Mouse (Mus musculus) liver (tissue): ENCODE results near the gene Vmn2r-ps159.
"Not testable (repeated sequence)": the region's sequence is repeated elsewhere in the genome, so short reads cannot be mapped to it uniquely, and the experiment has no call there.

Experiments
- DNase-seq: peaks from one replicate; pipeline ENCODE4 v3.0.0-alpha.2; 2020; ENCODE audit warnings: mixed read lengths

Gene Vmn2r-ps159

DNA sequence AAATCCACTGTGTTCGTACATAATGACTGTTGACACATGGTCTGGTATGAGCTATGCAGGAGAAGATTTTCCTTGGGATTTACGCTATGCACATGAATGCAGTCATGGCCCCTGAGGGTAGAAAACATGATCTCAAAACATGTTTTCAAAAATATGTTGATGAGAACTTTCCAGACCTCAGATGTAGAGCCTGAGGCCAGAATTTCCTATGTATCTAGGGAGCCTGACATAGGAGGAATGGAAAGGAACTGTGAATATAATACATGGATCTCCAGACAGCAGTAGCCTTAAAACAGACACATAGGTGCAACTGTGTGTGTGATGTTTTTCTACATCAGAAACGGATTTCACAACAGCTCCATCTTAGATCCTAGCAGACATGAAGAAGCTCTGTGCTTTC lies at the start of gene Vmn2r-ps159:
Gene Vmn2r-ps159, plus strand, starts transcription at position 301 of the 400 bp plus-strand sequence.
- not testable (repeated sequence) for DNase-seq

GRCm38 (mm10) chr4:156341601-156342504 lies 10.9 kb downstream of the Vmn2r-ps159 start:
- not testable (repeated sequence) for DNase-seq

DNA sequence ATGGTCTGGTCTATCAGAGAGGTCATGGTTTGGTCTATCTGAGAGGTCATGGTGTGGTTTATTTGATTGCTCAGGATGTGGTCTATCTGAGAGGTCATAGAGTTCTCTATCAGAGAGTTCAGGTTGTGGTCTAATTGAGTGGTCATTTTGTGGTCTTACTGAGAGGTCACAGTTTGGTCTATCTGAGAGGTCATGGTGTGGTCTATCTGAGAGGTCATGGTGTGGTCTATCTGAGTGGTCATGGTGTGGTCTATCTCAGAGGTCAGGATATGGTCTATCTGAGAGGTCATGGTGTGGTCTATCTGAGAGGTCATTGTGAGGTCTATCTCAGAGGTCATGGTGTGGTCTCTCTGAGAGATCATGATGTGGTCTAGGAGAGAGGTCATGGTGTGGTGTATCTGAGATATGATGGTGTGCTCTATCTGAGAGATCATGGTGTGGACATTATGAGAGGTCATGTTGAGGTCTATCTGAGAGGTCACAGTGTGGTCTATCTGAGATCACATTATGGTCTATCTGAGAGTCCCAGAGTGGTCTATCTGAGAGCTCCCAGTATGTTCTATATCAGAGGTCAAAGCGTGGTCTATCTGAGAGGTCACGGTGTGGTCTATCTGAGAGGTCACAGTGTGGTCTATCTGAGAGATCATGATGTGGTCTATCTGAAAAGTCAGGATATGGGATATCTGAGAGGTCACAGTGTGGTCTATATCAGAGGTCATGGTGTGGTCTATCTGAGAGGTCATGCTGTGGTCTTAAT lies 11.8 kb downstream of the Vmn2r-ps159 start:
- DNase-seq = peak; percentile 33

DNA sequence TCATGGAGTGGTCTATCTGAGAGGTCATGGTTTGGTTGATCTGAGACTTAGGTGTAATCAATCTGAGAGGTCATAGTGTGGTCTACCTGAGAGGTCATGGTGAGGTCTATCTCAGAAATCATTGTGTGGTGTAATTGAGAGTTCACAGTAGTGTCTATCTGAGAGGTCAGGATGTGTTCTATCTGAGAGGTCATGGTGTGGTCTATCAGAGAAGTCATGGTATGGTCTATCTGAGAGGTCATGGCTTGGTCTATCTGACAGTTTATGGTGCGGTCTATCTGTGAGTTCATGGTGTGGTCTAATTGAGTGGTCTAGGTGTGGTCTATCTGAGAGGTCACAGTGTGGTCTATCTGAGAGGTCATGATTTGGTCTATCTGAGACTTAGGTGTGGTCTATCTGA lies 12.4 kb downstream of the Vmn2r-ps159 start:
- DNase-seq = no peak

DNA sequence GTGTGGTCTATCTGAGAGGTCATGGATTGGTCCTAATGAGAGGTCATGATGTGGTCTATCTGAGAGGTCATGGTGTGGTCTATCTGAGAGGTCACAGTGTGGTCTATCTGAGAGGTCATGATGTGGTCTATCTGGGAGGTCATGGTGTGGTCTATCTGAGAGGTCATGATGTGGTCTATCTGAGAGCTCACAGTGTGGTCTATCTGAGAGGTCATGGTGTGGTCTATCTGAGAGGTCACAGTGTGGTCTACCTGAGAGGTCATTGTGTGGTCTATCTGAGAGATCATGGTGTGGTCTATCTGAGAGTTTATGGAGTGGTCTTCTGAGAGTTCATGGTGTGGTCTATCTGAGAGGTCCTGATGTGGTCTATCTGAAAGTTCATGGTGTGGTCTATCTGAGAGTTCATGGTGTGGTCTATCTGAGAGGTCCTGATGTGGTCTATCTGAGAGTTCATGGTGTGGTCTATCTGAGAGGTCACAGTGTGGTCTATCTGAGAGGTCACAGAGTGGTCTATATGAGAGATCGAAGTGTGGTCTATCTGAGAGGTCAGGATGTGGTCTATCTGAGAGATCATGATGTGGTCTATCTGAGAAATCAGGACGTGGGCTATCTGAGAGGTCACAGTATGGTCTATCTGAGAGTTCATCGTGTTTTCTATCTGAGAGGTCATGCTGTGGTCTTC lies 26.0 kb downstream of the Vmn2r-ps159 start:
- DNase-seq = not testable (repeated sequence)
